Mouse (Mus musculus) urinary bladder, postnatal 36 days (tissue): ENCODE measurements at regions not wholly inside any gene's neighbourhood (a gene's known extent, or its start where the extent isn't known, plus 50 kb on each side); places are given as distances from the start of the nearest gene placed in this dataset.
"Not testable (repeated sequence)": the region's sequence is repeated elsewhere in the genome, so short reads cannot be mapped to it uniquely, and the experiment has no call there.

Experiments used
- DNase-seq, 2 experiments: peaks; one replicate each; pipeline ENCODE4 v3.0.0; 2022; ENCODE audit warnings: low spot score in 2 of 2, mixed read lengths in 1 of 2

GRCm38 (mm10) chr12:15654585-15654984, 162.1 kb downstream of the Trib2 start:
- no peak for DNase-seq

- peak in 1 of 2 experiments; percentile 60 for DNase-seq
Measured at GRCm38 (mm10) chr12:15653357-15653763, 163.4 kb downstream of the Trib2 start.

GRCm38 (mm10) chr12:15651293-15651692, 165.4 kb downstream of the Trib2 start:
- DNase-seq = no peak

- no peak for DNase-seq
Measured at GRCm38 (mm10) chr12:15649906-15650305, 166.8 kb downstream of the Trib2 start.

GRCm38 (mm10) chr12:15649226-15649625, 167.5 kb downstream of the Trib2 start:
- DNase-seq = no peak

GRCm38 (mm10) chr12:15644074-15644672, 172.5 kb downstream of the Trib2 start:
- no peak for DNase-seq

- peak in 1 of 2 experiments; percentile 13 for DNase-seq
Measured at GRCm38 (mm10) chr12:15643669-15644068, 173.1 kb downstream of the Trib2 start.

GRCm38 (mm10) chr12:15640320-15640719, 176.4 kb downstream of the Trib2 start:
- DNase-seq = no peak

- DNase-seq = no peak
Measured at GRCm38 (mm10) chr12:15629971-15630370, 186.8 kb downstream of the Trib2 start.

- DNase-seq = no peak
Measured at GRCm38 (mm10) chr12:15619521-15619920, 197.2 kb downstream of the Trib2 start.

- peak in 1 of 2 experiments; percentile 1 for DNase-seq
Measured at GRCm38 (mm10) chr12:15617312-15617711, 199.4 kb downstream of the Trib2 start.

- no peak for DNase-seq
Measured at GRCm38 (mm10) chr12:15611847-15612580, 204.7 kb downstream of the Trib2 start.

- no peak for DNase-seq
Measured at GRCm38 (mm10) chr12:15607091-15607490, 209.6 kb downstream of the Trib2 start.

- no peak for DNase-seq
Measured at GRCm38 (mm10) chr12:15606095-15606494, 210.6 kb downstream of the Trib2 start.

- DNase-seq = no peak
Measured at GRCm38 (mm10) chr12:15604630-15605029, 212.1 kb downstream of the Trib2 start.

- DNase-seq = no peak
Measured at GRCm38 (mm10) chr12:15603885-15604284, 212.8 kb downstream of the Trib2 start.

- no peak for DNase-seq
Measured at GRCm38 (mm10) chr12:15603319-15603718, 213.4 kb downstream of the Trib2 start.

- no peak for DNase-seq
Measured at GRCm38 (mm10) chr12:15594704-15595103, 222.0 kb downstream of the Trib2 start.

GRCm38 (mm10) chr12:15587864-15588263, 228.9 kb downstream of the Trib2 start:
- not testable (repeated sequence) for DNase-seq

GRCm38 (mm10) chr12:15586706-15587442, 229.8 kb downstream of the Trib2 start:
- DNase-seq = no peak

- no peak for DNase-seq
Measured at GRCm38 (mm10) chr12:15585845-15586244, 230.9 kb downstream of the Trib2 start.

- DNase-seq = no peak
Measured at GRCm38 (mm10) chr12:15584721-15585120, 232.0 kb downstream of the Trib2 start.

- DNase-seq = no peak
Measured at GRCm38 (mm10) chr12:15566785-15567109, 250.0 kb downstream of the Trib2 start.
